Mouse (Mus musculus): Measurements from ENCODE around the gene Mark3.

DNA sequence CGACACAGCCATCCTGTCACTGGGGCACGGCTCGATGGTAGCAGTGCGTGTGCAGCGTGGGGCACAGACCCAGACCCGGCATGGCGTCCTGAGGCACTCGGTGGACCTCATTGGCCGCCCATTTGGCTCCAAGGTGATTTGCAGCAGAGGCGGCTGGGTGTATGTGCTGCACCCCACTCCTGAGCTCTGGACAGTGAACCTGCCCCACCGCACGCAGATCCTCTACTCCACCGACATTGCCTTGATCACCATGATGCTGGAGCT, 104.3 kb downstream of the Mark3 start:
- no peak for TF ChIP-seq POLR2A (IDR thresholded peaks at IDR 0.05; ENCODE audit: borderline replicate concordance, insufficient read depth, low read length)
- no peak for TF ChIP-seq CTCF (IDR thresholded peaks at IDR 0.05; ENCODE audit: borderline replicate concordance, insufficient read depth, low read depth, low read length)
